Mouse (Mus musculus): ENCODE measurements around the gene Zfp385a. TPM values are rescaled to one million over a fixed set of nuclear protein-coding genes. Genes with fewer than 3 reads are reported as not detected.
A peak's percentile ranks its signal among the peaks of the same experiment; 100 is the strongest.

The Zfp385a gene
- polyA plus RNA-seq, 1 experiment from 2014 or later: 19.7 TPM

- ATAC-seq (ENCODE audit: low FRiP score) (no peak), DNase-seq (ENCODE audit: low spot score) (no peak)
- H3K4me3 ChIP-seq (ENCODE audit: low read depth, low read length): peak overlapping the region; percentile 68
- H3K27me3 ChIP-seq (ENCODE audit: control insufficient read depth, insufficient read depth, low read length): no peaks in the 10 kb centered on the region
- H3K4me1 ChIP-seq (replicated peaks; ENCODE audit: control insufficient read depth, insufficient read depth, low read length): peaks cover 6% of the 10 kb centered on the region; the same call in 1 of the 2 replicates
- peak overlapping the region; percentile 62; the same call in 1 of the 2 replicates for H3K9ac ChIP-seq (ENCODE audit: low read depth, low read length)
- H3K27ac ChIP-seq (ENCODE audit: low read depth, low read length): peak overlapping the region; percentile 78; the same call in 1 of the 2 replicates
- no peaks in the 10 kb centered on the region for H3K36me3 ChIP-seq (ENCODE audit: control insufficient read depth, insufficient read depth, low read length)
- no peaks in the 10 kb centered on the region for H3K9me3 ChIP-seq (ENCODE audit: control insufficient read depth, low read length)
- H3K4me2 ChIP-seq (replicated peaks; ENCODE audit: low read depth, low read length): peak overlapping the region; percentile 73
- WGBS: 47% methylated on average over 4 of the region's 4 CpGs
Measured at GRCm38 (mm10) chr15:103322396-103322795, 17.5 kb downstream of the Zfp385a start.

DNA sequence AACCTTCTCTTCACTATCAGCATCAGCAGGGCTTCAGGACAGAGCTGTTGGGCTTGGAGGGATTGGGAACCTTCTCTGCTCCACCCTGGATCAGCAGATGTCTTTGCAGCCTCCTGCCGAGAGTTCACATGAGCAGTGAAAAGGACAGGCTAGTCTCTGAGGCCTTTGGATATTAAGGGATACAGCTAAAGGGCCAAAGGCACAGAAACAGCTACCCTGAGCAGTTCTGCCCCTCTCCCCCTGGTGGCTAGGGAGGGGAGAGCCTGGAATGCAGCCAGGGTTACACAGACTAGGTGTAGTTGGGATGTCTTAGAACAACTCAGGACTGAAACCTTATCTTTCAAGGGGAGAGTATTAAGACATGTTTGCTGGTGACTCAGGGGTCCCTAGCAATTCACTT is 18.8 kb downstream of the Zfp385a start:
- no peak overlapping the region for H3K4me3 ChIP-seq (ENCODE audit: low read depth, low read length)
- H3K9me3 ChIP-seq (ENCODE audit: control insufficient read depth, low read length): no peaks in the 10 kb centered on the region
- no peak for DNase-seq (ENCODE audit: low spot score)
- 0 out of 2 replicates have a peak overlapping the region, but pooled peaks have one; percentile 12 for H3K9ac ChIP-seq (ENCODE audit: low read depth, low read length)
- no peak overlapping the region for H3K27ac ChIP-seq (ENCODE audit: low read depth, low read length)
- no peaks in the 10 kb centered on the region for H3K36me3 ChIP-seq (ENCODE audit: control insufficient read depth, insufficient read depth, low read length)
- 71% methylated on average over 1 of the region's 1 CpGs for WGBS
- ATAC-seq (ENCODE audit: low FRiP score): no peak
- no peak overlapping the region for H3K4me2 ChIP-seq (replicated peaks; ENCODE audit: low read depth, low read length)
- H3K4me1 ChIP-seq (replicated peaks; ENCODE audit: control insufficient read depth, insufficient read depth, low read length): peaks cover 6% of the 10 kb centered on the region; the same call in 1 of the 2 replicates
- no peaks in the 10 kb centered on the region for H3K27me3 ChIP-seq (ENCODE audit: control insufficient read depth, insufficient read depth, low read length)

DNA sequence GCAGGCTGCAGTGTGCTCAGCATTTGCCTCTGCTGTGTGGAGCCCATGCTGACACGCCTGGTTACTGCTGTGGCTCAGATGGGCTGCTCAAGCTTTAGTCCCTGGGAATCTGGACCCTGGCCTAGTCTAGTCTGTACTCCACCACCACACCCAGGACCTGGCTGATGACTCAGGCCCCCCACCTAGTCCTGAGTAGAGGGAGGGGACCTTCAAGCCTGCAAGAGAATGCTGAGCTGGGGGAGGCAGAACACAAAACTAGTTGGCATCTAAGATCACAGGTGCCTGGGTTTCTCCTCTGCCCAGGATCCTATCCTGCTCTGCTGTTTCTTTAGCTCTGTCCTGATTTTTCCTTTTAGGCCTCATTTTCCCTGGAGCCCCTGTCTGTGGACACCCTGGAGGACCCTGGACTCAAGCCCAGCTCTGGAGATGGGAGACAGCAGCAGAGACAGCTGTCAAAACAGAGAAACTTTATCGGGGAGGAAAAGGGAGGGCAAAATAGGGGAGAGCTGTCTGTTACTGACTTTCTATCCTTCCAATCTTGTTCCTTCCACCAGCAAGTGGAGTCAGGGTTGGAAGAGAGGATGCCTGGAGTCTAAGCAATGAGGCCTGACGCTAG is 21.6 kb downstream of the Zfp385a start:
- 56% methylated on average over 3 of the region's 3 CpGs for WGBS
- Histone ChIP-seq H3K27me3 (ENCODE audit: control insufficient read depth, insufficient read depth, low read length) (no peaks in the 10 kb centered on the region), H3K4me2 (replicated peaks; ENCODE audit: low read depth, low read length) (no peak overlapping the region), H3K4me3 (ENCODE audit: low read depth, low read length) (no peak overlapping the region), H3K9me3 (ENCODE audit: control insufficient read depth, low read length) (no peaks in the 10 kb centered on the region), H3K4me1 (replicated peaks; ENCODE audit: control insufficient read depth, insufficient read depth, low read length) (peaks cover 17% of the 10 kb centered on the region), H3K27ac (ENCODE audit: low read depth, low read length) (0 out of 2 replicates have a peak overlapping the region, but pooled peaks have one; percentile 10), H3K9ac (ENCODE audit: low read depth, low read length) (no peak overlapping the region), H3K36me3 (ENCODE audit: control insufficient read depth, insufficient read depth, low read length) (no peaks in the 10 kb centered on the region)
- DNase-seq (ENCODE audit: low spot score) (no peak), ATAC-seq (ENCODE audit: low FRiP score) (no peak)

GRCm38 (mm10) chr15:103317731-103318130 is 22.2 kb downstream of the Zfp385a start:
- Histone ChIP-seq H3K4me2 (replicated peaks; ENCODE audit: low read depth, low read length) (no peak overlapping the region), H3K9ac (ENCODE audit: low read depth, low read length) (no peak overlapping the region), H3K4me1 (replicated peaks; ENCODE audit: control insufficient read depth, insufficient read depth, low read length) (peaks cover 16% of the 10 kb centered on the region), H3K9me3 (ENCODE audit: control insufficient read depth, low read length) (no peaks in the 10 kb centered on the region), H3K27me3 (ENCODE audit: control insufficient read depth, insufficient read depth, low read length) (no peaks in the 10 kb centered on the region), H3K36me3 (ENCODE audit: control insufficient read depth, insufficient read depth, low read length) (no peaks in the 10 kb centered on the region), H3K27ac (ENCODE audit: low read depth, low read length) (0 out of 2 replicates have a peak overlapping the region, but pooled peaks have one; percentile 10), H3K4me3 (ENCODE audit: low read depth, low read length) (no peak overlapping the region)
- 85% methylated on average over 8 of the region's 8 CpGs for WGBS
- DNase-seq (ENCODE audit: low spot score): no peak
- no peak for ATAC-seq (ENCODE audit: low FRiP score)

GRCm38 (mm10) chr15:103317120-103317519 is 22.8 kb downstream of the Zfp385a start:
- peaks cover 14% of the 10 kb centered on the region for H3K4me1 ChIP-seq (replicated peaks; ENCODE audit: control insufficient read depth, insufficient read depth, low read length)

DNA sequence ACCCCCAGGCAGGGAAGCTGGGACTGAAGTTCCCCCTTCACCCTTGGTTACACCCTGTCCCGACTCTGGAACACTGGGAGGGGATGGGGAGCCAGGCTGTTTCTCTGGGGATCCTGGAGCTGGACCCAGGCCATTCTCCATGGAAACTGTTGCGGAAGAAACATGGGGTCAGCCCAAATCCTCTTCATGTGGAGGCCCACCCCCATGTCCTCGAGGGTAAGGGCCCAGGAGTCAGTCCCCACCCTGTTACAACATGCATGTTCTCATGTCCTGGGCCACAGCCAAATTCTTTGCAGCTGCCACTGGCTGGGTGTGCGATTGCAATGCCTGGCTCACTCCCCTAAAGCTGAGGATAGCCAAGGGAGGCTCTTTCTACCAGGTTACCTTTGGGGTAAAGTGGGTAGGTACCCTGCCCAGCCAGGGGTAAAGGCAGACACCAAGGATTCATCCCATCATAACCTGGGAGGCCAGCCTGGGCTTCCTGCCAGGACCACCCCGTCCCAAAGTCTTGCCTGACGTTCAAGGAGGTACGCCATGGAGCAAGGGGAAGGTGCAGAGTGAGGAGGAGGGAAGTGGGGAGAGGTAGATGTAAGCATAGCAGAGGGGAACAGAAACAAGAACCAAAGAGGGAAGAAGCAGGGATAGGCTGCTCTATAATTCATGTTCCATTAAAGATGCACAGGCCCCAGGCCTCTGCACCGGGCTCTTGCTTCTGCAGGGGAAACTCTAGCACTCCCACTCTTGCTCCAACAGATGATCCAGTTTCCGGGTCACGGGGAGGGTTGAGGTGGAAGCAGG is 23.7 kb downstream of the Zfp385a start:
- Histone ChIP-seq H3K4me1 (replicated peaks; ENCODE audit: control insufficient read depth, insufficient read depth, low read length) (peaks cover 11% of the 10 kb centered on the region), H3K27me3 (ENCODE audit: control insufficient read depth, insufficient read depth, low read length) (no peaks in the 10 kb centered on the region)

More at GRCm38 (mm10) chr15:103317120-103317519, 22.8 kb downstream of the Zfp385a start:
- H3K27ac ChIP-seq (ENCODE audit: low read depth, low read length): no peak overlapping the region
- no peak overlapping the region for H3K4me3 ChIP-seq (ENCODE audit: low read depth, low read length)
- ATAC-seq (ENCODE audit: low FRiP score): no peak
- H3K27me3 ChIP-seq (ENCODE audit: control insufficient read depth, insufficient read depth, low read length): no peaks in the 10 kb centered on the region
- no peak overlapping the region for H3K9ac ChIP-seq (ENCODE audit: low read depth, low read length)
- H3K36me3 ChIP-seq (ENCODE audit: control insufficient read depth, insufficient read depth, low read length): no peaks in the 10 kb centered on the region
- no peak for DNase-seq (ENCODE audit: low spot score)
- H3K4me2 ChIP-seq (replicated peaks; ENCODE audit: low read depth, low read length): no peak overlapping the region
- H3K9me3 ChIP-seq (ENCODE audit: control insufficient read depth, low read length): no peaks in the 10 kb centered on the region

DNA sequence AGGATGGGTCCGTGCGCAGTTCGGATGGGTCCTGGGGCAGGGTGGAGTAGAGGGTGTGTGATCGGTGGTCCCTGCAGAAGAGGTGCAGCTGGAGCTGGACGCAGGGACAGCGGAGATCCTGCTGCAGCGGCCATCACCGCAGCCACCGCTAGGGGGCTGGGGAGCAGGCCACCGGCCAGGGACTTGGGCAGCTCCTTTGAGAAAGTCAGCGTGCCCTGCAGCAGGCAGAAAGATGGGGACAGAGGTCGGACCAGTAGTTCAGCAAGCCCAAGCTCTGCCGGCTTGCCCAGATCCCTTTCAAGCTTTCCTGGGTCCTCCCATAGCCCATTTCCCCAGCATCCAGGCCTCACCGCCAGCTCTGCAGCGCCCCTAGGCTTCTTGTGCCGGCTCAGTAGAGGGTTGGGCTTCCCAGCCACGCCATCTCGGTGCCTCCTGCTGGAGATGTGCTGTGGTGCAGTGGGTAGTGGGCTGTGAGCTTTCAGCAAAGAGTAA is 24.8 kb downstream of the Zfp385a start:
- Histone ChIP-seq H3K9me3 (ENCODE audit: control insufficient read depth, low read length) (no peaks in the 10 kb centered on the region), H3K27ac (ENCODE audit: low read depth, low read length) (peak overlapping the region; percentile 65; the same call in 1 of the 2 replicates), H3K27me3 (ENCODE audit: control insufficient read depth, insufficient read depth, low read length) (no peaks in the 10 kb centered on the region), H3K36me3 (ENCODE audit: control insufficient read depth, insufficient read depth, low read length) (no peaks in the 10 kb centered on the region), H3K4me1 (replicated peaks; ENCODE audit: control insufficient read depth, insufficient read depth, low read length) (peaks cover 11% of the 10 kb centered on the region), H3K4me3 (ENCODE audit: low read depth, low read length) (peak overlapping the region; percentile 23), H3K9ac (ENCODE audit: low read depth, low read length) (peak overlapping the region; percentile 48), H3K4me2 (replicated peaks; ENCODE audit: low read depth, low read length) (peak overlapping the region; percentile 50)
- peak; percentile 88 for ATAC-seq (ENCODE audit: low FRiP score)
- DNase-seq (ENCODE audit: low spot score): peak; percentile 93
- WGBS: 1% methylated on average over 18 of the region's 18 CpGs

More for the DNA sequence above, 23.7 kb downstream of the Zfp385a start:
- ATAC-seq (ENCODE audit: low FRiP score) (no peak), DNase-seq (ENCODE audit: low spot score) (no peak)
- H3K9me3 ChIP-seq (ENCODE audit: control insufficient read depth, low read length): no peaks in the 10 kb centered on the region
- no peak overlapping the region for H3K27ac ChIP-seq (ENCODE audit: low read depth, low read length)
- no peak overlapping the region for H3K4me2 ChIP-seq (replicated peaks; ENCODE audit: low read depth, low read length)
- WGBS: 87% methylated on average over 10 of the region's 10 CpGs
- H3K36me3 ChIP-seq (ENCODE audit: control insufficient read depth, insufficient read depth, low read length): no peaks in the 10 kb centered on the region
- no peak overlapping the region for H3K4me3 ChIP-seq (ENCODE audit: low read depth, low read length)
- H3K9ac ChIP-seq (ENCODE audit: low read depth, low read length): no peak overlapping the region

- 21% methylated on average over 21 of the region's 22 CpGs for WGBS
- H3K9ac ChIP-seq (ENCODE audit: low read depth, low read length): peak overlapping the region; percentile 48; the same call in 1 of the 2 replicates
- H3K9me3 ChIP-seq (ENCODE audit: control insufficient read depth, low read length): no peaks in the 10 kb centered on the region
- no peak overlapping the region for H3K27ac ChIP-seq (ENCODE audit: low read depth, low read length)
- DNase-seq (ENCODE audit: low spot score) (no peak), ATAC-seq (ENCODE audit: low FRiP score) (no peak)
- peak overlapping the region; percentile 23 for H3K4me3 ChIP-seq (ENCODE audit: low read depth, low read length)
- no peaks in the 10 kb centered on the region for H3K27me3 ChIP-seq (ENCODE audit: control insufficient read depth, insufficient read depth, low read length)
- peaks cover 11% of the 10 kb centered on the region for H3K4me1 ChIP-seq (replicated peaks; ENCODE audit: control insufficient read depth, insufficient read depth, low read length)
- peak overlapping the region; percentile 50 for H3K4me2 ChIP-seq (replicated peaks; ENCODE audit: low read depth, low read length)
- H3K36me3 ChIP-seq (ENCODE audit: control insufficient read depth, insufficient read depth, low read length): no peaks in the 10 kb centered on the region
Measured at GRCm38 (mm10) chr15:103314181-103314580, 25.7 kb downstream of the Zfp385a start.

Measured in hindbrain, embryonic 11.5 days (tissue).